Mouse (Mus musculus): ENCODE results near the gene Ms4a6d.

Ms4a6d gene

DNA sequence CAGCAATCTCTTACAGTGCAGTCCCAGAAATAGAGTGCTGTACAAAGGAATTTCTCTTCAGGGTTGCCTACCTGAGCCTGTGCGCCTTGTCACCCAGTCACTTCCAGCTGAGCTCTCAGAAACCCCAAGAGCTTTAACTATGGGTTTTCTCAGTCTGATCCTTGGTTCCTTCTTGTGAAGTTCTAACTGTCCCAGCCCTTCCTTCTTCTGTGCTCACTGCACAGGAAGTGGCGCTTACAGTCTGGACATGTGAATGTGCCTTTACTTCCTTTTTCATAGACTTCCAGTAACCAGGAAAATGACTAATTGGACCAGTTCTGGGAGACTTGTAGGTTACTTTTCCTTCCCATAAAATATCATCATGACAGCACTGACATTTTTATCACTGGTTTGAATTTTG, at the start of gene Ms4a6d:
TSS of gene Ms4a6d (minus strand) at position 247 of the 400 bp plus-strand sequence.
- no peak for DNase-seq (ENCODE audit: low spot score in 2 of 2)

DNA sequence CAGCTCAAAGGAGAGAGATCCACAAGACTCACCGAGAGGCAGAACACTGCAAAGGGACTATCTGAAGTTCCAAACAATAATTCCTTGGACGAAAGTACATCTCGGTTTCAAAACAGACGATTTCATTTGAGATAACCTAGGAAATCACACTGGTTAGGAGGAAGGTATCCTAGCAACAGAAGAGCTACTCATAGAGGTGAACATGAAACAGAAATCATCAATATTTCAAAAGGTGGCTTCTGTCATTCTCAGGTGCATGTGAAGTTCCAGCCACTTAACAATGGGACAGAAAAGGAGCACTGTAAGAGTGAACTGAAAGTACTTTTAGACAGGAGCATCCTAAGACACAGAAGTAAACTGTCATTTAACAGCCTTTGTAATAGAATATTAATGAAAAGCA, 44.9 kb upstream of the Ms4a6d start:
- DNase-seq (ENCODE audit: low spot score in 2 of 2) = no peak

DNA sequence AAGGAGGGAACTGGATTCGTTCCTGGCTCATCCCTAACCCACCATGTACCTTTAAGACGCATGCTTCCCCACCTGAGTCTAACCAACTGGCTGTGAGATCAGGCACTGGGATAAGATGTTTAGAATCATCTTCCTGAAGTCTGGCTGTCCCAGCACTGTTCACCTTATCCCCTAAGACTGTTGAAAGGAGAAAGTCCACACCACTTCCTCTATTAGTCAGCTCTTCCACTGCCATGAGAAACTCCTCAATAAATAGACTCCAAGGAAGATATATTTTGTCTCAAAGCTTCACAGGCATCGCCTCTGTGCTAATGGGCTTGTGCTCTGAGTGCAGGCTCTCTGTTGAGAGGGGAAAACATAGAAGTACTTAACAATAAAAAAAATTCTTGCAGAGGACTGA, 41.5 kb upstream of the Ms4a6d start:
- no peak for DNase-seq (ENCODE audit: low spot score in 2 of 2)

DNA sequence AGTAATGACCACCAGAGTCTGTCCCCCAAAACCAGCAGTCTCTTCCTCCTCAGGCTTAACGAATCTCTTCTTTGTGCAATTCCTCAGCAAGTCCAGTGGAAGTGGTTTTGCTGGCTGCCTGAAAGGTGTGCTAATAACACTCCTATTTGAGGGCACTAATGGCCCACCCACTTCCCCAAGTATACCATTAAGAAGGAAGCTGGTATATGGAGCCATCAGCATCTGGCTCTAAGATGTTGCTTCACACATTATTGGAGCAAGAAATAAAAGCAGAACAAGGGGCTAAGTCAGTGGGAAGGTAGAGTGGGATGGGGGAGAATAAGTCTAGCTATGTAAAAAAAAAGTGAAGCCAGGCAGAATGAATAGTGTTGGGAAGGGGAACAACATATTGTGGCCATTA, 36.1 kb upstream of the Ms4a6d start, which contains the start of gene Ms4a3:
TSS of gene Ms4a3 (minus strand) at position 120 of the 400 bp plus-strand sequence.
- DNase-seq (ENCODE audit: low spot score in 2 of 2) = no peak

DNA sequence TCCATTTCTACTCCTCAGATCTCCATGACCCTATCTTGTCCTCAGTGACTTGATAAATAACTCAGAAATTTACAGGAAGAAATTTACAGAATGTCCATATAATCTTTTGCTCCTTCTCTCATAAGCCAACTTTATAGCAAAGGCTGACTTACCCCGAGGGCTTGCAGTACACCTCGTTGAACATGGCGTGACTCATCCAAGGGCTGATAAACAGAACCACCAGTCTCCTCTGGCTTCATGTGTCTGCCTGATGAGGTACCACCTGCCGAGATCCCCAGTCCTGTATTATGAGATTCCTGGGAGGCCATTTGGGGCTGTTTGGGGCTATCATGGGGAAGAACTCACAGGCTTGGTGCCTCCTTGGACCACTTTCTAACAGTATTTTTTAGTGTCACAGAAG, 34.4 kb upstream of the Ms4a6d start:
- no peak for DNase-seq (ENCODE audit: low spot score in 2 of 2)

DNA sequence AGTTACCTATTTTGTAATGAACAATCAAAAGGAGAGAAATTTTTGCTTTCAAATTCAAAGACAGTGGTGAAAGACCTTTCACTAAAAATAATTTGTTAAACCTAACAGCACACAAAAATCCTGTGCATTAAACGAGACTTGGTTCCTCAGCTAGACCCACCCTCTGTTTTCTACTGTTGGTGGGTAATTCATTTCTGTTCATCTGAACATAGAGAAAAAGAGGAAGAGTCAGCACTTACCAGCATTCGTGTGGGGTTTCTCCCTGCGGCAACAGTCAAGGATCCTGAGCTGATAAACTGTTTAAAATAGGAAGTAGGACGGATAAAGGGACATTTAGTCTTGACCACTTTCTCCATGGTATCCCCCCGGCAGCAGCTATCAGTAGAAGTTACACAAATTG, 30.9 kb upstream of the Ms4a6d start:
- DNase-seq (ENCODE audit: low spot score in 2 of 2) = no peak

DNA sequence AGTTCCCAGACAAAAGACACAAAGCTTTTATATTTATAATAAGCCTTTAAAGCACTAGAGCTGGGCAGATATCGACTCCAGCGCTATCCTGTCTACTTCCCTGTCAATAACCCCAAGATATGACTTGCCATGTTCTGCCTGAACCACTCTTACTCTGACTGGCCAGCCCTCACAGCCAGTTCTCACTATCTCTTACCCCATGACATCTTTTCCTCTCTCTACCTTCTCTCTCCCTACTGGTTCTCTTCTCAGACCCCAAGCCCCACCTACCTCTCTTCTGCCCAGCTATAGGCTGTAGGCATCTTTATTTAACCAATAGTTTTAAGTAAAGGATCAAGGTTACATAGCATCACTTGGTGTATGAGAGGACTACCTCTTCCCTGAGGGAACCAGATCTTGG, 29.7 kb upstream of the Ms4a6d start:
- DNase-seq (ENCODE audit: low spot score in 2 of 2) = no peak

DNA sequence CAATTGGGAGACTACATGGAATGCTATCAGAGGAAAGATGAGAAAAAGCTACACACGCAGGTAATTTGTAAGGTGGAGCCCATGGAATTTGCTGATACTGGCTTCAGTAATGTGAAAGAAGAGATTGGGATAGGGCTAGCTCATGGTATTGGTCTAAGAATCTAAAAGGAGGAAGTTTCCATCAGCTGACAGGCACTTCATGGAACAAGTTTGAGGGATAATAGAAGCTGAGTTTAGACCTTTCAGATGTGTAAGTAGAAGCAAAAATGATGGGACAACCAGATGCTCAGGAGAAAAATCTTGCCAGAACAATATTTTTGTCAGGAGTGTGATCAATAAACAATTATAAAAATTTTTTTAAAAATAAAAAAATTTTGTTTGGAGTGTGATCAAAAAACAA, 29.1 kb upstream of the Ms4a6d start:
- no peak for DNase-seq (ENCODE audit: low spot score in 2 of 2)

DNA sequence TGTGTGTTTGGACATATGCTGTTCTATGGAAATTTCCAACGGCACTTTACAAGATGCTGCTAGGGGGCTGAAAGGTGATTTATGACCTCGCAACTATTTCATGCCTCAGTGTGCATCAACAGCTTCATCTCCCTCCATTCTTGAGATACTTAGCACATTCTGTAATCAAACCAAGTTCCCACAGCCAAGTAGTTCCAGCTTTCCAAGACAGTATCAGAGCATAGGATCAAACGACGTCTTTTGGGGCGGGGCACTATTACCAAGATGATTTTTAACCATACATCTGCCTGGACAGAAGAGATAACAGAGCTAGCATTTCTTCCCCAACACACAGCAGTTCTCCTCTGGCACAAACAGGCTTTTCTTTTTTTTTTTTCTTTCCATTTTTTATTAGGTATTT, 20.6 kb upstream of the Ms4a6d start:
- no peak for DNase-seq (ENCODE audit: low spot score in 2 of 2)

DNA sequence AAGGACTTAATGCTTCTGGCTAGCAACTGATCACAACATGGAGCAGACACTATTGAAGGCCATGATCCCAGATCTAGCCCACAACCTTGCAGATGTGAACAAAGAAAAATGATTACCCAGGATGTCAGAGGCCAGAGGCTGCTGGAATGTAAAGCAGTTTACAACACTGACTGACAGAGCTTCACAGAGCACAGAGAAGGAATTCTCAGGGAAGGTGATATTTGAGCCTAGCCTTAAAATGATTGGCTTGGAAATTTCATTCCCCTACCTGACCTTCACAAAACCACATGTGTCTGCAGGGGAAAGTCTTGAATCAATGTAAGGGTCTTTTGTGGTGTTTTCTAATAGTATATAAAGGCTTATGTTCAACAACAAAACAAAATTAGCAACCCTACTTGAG, 20.2 kb upstream of the Ms4a6d start:
- no peak for DNase-seq (ENCODE audit: low spot score in 2 of 2)

DNA sequence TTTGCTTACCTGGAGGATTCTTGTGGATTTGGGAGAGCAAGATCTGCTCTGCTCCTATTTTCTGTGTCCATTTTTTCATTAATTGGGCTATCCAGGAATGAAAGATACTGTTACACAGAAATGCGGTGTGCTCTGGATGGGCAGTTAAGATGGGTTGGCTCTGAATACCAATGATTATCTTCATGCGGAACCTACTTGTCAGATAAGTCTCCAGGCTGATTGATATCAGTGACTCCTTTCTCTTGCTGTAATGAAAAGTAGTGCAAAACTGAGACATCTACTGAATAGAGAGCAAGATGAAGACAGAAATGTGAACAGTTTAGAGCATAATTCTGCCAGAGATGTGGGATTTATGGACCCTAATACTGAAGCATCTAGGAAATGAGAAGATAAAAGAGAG, 18.9 kb upstream of the Ms4a6d start, which contains the start of gene Ms4a2:
TSS of gene Ms4a2 (minus strand) at position 169 of the 400 bp plus-strand sequence.
- DNase-seq (ENCODE audit: low spot score in 2 of 2) = no peak

DNA sequence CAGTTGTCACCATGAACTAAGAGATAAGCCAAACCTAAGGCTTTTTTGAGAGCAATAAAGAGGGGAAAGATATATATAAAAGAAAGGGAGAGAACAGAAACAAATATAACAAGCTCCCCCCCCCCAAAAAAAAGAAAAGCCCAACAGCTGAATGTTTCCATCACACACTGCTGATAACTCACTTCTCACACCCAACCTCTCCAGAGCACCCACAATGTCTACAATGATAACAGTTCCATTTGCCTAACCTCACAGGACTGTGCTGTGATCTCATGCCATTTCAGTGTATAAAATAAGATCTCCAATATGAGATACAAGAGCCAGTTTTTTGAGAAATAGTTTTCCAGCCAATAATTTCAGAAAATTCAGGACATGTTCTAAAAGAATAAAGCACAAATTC, 13.3 kb upstream of the Ms4a6d start:
- DNase-seq (ENCODE audit: low spot score in 2 of 2) = no peak

DNA sequence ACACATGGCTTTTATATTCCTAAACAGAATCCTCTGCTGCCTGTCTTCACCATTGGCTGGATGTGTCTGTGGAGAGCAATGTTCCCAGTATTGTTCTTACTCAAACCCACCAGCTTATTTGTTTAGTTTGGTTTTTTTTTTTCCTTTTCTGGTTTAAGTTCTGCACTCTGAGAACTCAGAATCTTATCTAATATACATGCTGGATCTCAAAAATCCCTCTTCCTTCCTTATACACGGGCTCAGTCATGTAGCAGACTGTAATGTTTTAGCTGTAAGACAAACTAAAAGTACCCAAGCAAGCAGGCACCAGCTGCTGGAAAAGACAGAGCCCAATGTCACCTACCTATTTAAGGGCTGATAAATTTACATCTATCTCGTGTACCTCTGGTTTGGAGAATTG, 10.2 kb upstream of the Ms4a6d start:
- no peak for DNase-seq (ENCODE audit: low spot score in 2 of 2)

DNA sequence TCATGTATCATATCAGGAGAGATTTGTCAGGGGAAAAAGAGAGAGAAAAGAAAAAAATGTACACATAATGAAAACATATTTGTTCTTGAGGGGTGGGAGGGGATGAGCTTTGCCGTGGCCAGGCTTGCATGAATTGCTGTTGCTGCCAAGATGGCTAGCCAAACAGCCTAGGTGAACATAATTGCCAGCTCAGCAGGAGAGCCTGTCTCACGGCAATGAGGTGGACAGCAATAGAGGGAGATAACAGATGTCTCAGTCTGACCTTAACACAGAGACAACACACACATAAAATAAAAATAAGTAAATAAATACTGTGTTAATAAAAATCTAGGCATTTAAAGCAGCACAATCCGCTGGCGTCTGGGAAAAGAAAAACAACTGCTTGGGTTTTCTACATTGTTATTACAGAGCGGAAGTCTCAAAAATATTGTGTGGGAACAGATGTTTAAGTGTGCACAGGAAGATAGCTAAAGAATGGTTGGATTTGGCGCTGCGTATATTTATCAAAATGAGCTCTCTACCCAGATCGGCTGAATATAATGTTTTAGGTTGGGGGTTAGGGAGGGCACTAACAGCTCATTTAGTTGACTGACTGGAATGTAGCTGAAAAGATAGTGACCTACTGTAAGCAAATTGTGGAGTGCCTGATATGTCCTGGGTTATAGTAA, 9.3 kb upstream of the Ms4a6d start:
- DNase-seq (ENCODE audit: low spot score in 2 of 2) = no peak

DNA sequence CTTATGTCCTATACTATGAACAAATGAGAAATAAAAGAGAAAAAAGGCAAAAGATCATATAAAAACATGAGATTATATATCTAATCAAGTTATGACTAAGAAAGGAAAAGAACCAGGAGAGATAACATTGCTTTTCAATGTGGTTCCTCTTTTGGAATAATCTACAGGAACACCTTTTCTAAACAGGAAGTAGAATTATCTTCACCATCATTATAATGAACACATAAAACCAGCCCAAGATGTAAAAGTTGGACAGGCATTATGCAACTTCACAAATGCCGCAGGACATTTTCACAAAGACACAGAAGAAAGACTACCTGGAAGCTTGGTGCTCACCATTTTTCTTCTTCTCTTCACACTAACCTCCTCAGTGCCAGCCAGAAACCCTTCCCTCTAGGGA, 8.4 kb upstream of the Ms4a6d start:
- no peak for DNase-seq (ENCODE audit: low spot score in 2 of 2)

DNA sequence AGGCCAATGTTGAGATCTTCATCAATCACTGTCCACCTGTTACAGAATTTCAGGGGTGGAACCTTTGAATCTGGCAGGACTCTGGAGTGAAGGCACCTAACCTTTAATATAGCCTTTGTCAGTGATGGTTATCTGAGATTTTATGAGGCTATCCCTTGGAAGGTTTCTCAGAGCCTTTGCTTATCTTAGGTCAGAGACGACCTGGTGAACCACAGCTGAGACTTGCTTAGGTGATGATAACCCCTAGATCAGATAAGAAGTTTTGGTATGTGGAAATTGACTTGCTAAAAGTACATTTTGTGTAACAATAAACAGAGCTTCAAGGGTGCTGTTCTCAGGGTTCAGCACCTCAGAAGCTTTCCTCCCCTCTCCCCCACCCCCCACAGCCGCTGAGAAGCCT, 7.6 kb upstream of the Ms4a6d start:
- DNase-seq (ENCODE audit: low spot score in 2 of 2) = no peak

DNA sequence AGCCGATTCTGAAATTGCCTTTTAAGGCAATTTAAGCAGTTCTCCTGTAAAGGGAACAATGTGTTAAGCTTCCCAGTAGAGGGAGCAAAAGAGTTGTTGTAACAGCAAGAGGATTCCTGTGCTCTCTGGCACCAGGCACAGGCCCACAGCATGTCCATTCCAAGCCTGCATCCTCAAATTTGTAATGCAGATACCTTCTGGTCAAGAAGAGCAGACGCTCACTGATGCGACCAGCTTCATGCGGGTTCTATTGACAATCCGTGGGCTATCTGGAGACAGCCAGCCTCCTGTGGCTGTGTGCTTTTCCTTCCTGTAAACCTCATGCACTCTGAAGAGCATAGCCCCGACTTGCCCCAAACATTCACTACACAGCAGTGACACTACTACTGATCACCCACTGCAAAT, 6.9 kb upstream of the Ms4a6d start:
- DNase-seq (ENCODE audit: low spot score in 2 of 2) = peak; percentile 17 to 50

DNA sequence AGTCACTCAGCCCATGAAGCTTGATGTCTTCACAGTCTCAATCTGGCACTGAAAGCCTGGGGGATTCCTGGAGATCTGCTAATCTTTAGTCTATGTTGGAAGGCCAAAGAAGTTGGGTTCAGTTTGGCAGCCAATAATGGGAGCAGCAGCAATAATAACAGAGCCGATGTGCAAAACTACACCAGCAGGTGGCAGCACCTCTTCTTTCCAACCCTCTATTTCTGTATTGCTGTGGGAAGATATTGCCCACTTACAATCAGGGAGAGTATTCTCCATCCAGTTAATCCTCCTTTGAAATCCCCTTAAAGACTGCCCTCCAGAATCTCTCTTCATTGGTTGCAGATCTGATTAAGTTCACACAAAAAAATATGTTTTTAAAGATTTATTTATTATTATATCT, 3.5 kb upstream of the Ms4a6d start:
- DNase-seq (ENCODE audit: low spot score in 2 of 2) = peak in 1 of 2 experiments; percentile 30

DNA sequence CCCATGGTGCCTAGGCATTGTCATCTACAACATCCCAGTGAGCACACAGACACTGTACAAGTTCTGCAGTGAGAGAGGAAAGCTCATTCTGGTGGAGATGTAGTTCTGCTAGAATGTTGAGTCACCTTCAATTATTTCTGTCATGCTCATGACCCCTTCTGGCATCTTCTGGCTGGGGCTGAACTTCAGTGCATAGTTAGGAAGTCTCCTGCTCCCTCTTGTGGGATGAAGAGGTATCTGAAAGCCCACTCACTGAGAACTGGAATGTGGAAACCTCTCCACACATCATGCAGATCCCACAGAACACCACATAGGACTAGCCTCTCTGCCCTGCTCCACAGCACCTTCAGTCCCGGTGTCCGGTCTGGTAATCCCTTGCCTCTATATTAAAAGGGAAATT, 2.6 kb downstream of the Ms4a6d start:
- peak; percentile 68 to 71 for DNase-seq (ENCODE audit: low spot score in 2 of 2)

DNA sequence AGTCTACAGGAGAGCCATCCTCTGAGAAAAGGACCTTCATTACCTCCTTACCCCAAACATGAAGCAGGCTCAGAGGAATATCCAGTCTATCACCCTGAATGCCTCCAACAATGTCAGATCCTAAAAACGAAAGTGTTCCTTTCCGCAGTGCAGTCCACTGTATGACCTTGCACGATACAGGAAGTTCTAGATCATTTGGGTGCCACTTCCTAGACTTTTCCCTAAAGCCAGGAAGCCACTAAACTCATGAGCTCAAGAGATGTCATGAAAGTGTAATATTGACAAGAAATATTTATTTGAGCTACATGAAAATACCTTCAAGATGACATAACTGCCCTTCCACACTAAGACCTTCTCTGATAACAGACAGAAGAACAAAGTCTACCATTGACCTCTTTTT, 3.3 kb downstream of the Ms4a6d start:
- no peak for DNase-seq (ENCODE audit: low spot score in 2 of 2)

DNA sequence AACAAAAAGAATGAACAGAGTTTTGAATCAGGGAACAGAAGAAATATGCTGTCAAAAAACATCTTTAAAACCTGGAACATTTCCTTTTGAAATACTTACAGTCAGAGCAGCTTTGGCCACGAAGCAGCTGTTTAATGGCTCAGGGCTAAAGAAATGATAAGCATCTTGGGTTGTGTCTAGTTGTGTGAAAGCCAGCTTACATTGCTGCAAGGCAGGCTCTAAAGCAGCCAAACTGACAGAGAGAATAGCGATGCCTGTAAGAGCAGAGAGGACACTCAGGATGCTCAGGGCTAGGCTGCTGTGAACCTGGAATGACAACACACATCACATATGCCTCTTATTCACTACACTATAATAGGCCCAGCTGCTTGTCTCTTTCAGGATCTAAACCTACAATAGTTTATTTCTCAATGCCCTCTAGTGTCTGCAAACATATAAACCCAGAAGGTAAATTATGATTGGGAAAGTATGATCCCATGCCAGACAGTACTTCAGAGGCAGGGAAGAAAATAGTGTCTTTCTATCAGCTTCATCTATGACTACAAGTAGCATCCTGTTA, 14.7 kb downstream of the Ms4a6d start:
- DNase-seq (ENCODE audit: low spot score in 2 of 2) = no peak

DNA sequence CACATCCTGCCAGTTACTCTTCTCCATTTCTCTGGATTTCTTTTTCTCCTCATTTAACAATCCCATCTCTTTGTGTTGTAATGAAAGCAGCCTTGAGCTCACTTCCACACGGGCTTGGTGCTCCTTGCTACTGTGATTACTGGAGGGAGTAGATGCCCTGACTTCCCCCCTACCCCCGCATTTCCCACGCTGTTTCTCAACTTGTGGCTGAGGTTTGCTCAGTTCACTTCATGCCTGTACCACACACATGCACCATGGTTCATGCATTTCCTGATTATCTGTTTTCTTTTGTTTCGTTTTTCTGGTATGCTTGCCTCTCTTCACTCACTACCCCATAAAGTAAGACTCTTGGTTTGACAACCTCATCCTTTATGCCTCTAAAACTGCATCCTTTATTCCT, 15.4 kb downstream of the Ms4a6d start:
- peak; percentile 58 to 62 for DNase-seq (ENCODE audit: low spot score in 2 of 2)

DNA sequence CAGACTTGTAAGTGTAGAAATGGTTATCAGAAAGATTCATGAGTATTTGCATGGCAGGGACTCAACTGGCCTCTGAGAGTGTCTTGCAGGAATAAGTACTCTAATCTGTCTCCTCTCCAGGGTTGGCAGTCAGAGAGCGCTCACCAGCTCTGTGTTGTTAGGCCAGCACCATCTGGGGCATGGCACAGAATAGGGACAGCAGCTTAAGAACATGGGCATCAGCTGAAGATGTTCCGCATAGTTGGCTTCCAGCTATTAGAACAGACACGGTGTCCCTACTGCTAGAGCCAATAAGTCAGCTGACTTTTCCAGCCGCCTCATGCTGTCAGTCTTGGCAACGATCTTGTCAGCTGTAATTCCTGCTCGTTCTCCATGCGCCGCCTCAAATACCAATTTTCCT, 29.7 kb downstream of the Ms4a6d start:
- DNase-seq (ENCODE audit: low spot score in 2 of 2) = no peak

DNA sequence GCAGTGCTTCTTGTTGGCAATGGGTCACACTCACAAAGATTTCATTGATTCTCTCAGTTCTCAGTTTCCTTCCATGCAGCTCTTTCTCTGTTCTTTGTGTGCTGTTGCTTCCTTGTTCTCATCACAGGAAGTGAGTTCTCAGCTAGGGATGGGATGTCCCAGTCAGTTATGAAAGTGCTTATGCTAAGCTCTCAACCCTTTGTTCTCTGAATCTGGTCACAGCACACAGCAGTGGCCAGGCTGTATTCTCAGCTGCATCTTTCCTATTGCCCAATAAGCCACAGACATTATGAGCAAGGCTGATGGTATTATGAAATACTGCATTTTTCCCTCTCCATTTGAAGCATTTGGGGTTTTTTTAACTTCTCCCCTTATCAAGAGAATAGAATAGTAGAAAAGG, 45.1 kb downstream of the Ms4a6d start:
- peak; percentile 20 to 25 for DNase-seq (ENCODE audit: low spot score in 2 of 2)

Data from spleen, postnatal 36 days (tissue).